Mouse (Mus musculus): Measurements from ENCODE around the gene Aplf. TPM values are rescaled to one million over a fixed set of nuclear protein-coding genes. Genes with fewer than 3 reads are reported as not detected.
A peak's percentile ranks its signal among the peaks of the same experiment; 100 is the strongest.

Gene Aplf
- total RNA-seq (2014; fragmentation: Nextera tagmentation): 33.8 and 34.2 TPM in 2 replicates
- 44.0 and 61.1 TPM in 2 replicates for total RNA-seq (2017)

- ATAC-seq (replicated peaks; ENCODE audit: low FRiP score, low TSS enrichment, poor library complexity, severe bottlenecking): peak; percentile 93
Measured at GRCm38 (mm10) chr6:87671771-87672517, at the start of gene Aplf. Gene Aplf (minus strand): TSS chr6:87672193.

DNA sequence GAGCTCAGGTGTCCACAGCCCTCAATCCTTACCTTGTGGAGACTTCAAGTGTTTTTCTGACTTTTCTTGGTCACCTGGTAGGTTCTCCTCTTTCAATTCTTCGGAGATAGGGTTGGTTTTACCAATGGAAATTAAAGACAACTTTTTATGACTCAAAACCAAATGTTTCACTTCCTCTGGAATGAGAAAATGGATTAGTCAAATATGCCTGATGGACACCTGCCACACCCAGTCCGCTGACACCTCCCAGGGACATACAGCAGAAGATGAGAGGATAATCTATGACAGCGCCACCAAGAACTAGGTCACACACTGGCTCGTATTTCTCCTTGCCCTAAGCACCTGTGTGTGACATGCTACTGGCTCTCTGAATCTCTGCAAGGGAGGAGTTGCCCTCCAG, 42.1 kb upstream of the Aplf start:
- no peak for ATAC-seq (replicated peaks; ENCODE audit: low FRiP score, low TSS enrichment, poor library complexity, severe bottlenecking)

DNA sequence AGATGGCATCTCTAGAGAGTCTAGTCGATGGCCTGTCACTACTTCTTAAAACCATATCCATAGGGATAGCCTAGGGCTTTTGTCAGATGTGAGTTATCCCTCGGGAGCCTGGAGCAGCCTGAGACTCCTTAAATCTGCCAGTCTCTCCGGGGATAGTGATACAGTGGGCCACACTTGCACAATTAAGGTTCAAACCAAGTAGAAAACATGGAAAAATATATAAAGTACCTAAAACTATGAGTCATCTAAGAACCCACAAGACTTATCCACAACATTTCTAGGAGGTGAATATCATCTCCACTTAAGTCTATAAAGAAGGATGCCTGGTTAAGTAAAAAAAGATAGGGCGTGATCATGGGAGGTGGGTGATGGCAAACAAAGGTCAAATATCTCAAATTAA, 40.3 kb upstream of the Aplf start:
- ATAC-seq (replicated peaks; ENCODE audit: low FRiP score, low TSS enrichment, poor library complexity, severe bottlenecking): no peak

DNA sequence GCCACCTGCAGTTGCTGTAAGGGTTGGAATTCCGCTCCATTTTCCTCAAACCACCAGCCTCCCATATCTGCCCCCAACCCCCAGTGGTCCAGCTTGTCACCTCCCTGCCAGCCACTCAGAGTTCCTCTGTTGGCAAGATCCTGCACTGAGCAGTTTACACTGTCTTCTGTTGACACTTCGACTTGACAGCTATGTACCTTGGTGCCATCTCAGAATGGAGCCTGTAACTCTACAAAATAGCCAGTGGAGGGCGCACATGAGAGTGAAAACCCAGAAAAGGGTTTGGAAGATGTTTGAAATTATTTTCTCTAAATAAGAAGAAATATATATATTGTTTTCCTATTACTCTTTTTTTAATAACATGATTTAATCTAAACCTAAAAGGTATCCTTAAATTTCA, 34.3 kb upstream of the Aplf start:
- ATAC-seq (replicated peaks; ENCODE audit: low FRiP score, low TSS enrichment, poor library complexity, severe bottlenecking): peak; percentile 75

- ATAC-seq (replicated peaks; ENCODE audit: low FRiP score, low TSS enrichment, poor library complexity, severe bottlenecking): no peak
Measured at GRCm38 (mm10) chr6:87696544-87696943, 24.6 kb upstream of the Aplf start.

DNA sequence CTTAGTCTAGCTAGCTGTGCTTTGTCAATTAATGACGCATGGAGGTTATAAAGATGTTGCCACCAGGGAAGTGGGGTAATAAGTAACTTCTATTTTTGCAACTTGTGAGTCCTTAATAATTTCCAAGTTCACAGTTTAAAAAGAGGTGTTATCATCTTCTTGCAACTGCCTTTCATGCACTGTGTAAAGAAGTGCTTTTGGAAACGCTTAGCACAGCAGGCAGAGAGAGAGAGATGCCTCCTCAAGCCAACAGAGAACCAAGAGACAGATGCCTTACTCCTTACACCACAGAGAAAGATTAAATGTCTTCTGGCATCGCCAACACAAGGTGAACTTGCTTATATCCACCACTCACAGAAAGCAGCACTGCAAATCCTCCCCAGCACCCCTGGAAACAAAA, 24.0 kb upstream of the Aplf start:
- no peak for ATAC-seq (replicated peaks; ENCODE audit: low FRiP score, low TSS enrichment, poor library complexity, severe bottlenecking)

DNA sequence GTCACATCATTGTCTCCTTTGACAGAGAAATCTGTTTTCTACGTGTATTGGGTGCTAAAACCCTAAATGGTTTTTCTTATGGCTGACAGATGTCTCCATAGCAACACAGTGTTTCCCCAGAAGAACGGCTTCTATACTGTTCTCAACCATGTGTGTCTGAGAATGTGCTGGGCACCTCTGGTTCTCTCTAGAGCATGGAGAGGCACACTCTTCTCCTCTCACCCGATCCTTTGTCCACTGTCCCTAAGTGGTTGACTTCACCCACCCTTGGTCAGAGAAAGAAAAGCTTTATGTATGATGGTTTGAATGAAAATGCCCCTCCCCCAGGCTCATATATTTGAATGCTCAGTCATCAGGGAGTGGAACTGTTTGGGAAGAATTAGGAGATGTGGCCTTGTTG, 8.4 kb upstream of the Aplf start:
- no peak for ATAC-seq (replicated peaks; ENCODE audit: low FRiP score, low TSS enrichment, poor library complexity, severe bottlenecking)

DNA sequence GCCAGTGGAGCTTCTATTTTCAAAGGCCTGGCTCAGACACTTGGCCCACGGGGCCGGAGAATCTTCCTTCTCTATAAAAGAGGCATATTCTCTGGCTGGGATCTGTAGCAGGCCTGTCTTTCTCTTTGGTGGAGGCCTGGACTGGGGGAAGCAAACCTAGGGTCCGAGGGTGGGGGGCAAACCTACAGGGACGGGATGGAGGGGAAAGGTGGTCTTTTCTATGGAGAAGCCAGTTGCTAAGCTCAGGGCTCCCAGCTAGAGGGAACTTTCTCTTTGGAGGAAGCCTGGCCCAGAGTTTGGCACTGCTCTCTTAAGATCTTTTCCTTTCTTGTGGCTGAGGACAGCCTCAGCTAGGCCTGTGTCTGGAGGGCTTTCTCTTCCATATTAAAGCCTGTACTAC, 668 bp upstream of the Aplf start:
- ATAC-seq (replicated peaks; ENCODE audit: low FRiP score, low TSS enrichment, poor library complexity, severe bottlenecking): no peak

DNA sequence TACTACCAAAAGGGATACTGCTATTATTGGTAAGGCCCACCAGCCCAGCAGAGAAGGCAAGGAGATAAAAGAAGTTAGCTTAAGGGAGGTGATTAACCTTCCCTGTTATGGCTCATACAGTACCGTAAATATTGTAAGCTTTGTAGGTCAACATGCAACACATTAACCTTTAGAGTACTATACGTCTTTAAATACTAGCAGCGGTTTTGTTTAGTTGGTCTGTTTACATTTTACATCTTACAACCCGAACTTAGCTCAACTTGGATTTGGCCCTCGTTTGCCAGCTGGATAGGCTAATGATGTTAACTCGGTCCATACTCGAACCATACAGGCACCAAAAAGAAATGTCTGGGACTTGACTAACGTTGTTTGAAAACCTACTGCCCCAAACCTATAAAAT, 640 bp downstream of the Aplf start:
- no peak for ATAC-seq (replicated peaks; ENCODE audit: low FRiP score, low TSS enrichment, poor library complexity, severe bottlenecking)

DNA sequence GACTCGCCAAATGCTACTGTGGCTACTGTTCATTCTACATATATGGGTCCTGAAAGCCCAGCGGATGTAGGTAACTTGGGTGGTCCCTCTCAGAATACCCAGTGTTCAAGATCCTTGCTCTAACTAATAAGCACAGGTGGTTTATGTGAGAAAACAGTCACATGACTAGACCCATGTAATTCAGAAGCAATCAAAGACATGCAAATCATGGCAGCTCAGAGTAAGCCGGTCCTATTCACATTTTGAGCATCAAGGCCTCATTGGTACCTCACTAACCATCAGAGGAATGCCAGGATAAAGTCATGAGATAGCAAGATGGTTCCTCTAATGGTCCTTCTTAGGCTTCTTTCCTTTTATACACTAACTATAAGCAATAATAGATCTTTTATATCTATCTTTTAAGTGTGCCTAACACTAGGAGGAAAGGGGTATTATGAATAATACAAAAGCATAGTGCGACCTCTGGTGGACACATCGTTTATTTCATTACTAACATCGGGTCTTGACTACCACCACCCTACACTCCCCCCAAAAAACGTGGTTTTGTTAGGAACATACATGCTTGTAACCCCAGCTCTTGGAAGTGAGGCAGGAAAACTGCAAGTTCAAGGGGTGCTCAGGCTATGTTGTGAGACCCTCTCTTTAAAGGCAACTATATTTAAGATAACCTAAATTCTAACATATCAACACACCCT, 2.0 kb downstream of the Aplf start:
- 0 out of 2 replicates have a peak, but pooled peaks have one; percentile 12 for ATAC-seq (replicated peaks; ENCODE audit: low FRiP score, low TSS enrichment, poor library complexity, severe bottlenecking)

GRCm38 (mm10) chr6:87668733-87669132, 3.3 kb downstream of the Aplf start:
- no peak for ATAC-seq (replicated peaks; ENCODE audit: low FRiP score, low TSS enrichment, poor library complexity, severe bottlenecking)

- no peak for ATAC-seq (replicated peaks; ENCODE audit: low FRiP score, low TSS enrichment, poor library complexity, severe bottlenecking)
Measured at GRCm38 (mm10) chr6:87667804-87668203, 4.2 kb downstream of the Aplf start.

GRCm38 (mm10) chr6:87663445-87663844, 8.5 kb downstream of the Aplf start:
- no peak for ATAC-seq (replicated peaks; ENCODE audit: low FRiP score, low TSS enrichment, poor library complexity, severe bottlenecking)

DNA sequence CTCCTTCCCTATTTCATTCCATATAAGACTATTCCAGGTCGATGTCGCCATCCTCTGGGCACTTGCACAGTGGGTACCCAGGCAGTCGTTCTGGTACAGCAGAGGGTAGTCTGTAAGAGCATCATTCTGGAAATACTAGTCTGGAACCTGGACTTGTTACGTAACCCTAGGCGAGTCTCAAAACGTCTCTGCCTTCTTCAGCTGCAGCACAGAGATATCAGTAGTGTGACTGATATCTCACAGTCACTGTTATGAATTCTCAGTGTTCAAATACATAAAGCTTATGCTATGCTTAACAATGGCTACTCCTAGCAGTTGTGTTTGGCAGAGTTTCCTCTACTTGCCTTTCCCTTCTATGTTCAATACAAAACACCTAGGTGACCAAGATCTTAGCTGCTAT, 9.8 kb downstream of the Aplf start:
- peak; percentile 96 for ATAC-seq (replicated peaks; ENCODE audit: low FRiP score, low TSS enrichment, poor library complexity, severe bottlenecking)

GRCm38 (mm10) chr6:87661707-87662106, 10.3 kb downstream of the Aplf start:
- 0 out of 2 replicates have a peak, but pooled peaks have one; percentile 44 for ATAC-seq (replicated peaks; ENCODE audit: low FRiP score, low TSS enrichment, poor library complexity, severe bottlenecking)

DNA sequence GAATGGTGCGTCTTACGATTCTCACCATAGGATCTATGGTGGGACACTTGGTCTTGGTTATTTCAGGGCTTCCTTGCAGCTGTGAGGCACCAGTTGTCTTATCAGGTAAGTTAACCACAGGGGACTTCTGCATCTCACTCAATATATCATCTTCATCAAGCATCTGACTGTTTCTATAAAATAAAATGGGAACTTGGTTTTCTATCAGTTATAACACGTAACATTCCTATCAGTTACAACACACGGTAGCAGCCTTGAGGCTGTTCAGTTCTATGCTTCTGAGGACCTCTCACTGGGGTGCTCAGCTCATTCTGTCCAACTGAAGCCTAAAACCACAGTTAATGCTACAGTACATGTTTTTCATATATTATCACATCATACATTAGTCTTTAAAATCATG, 13.2 kb downstream of the Aplf start:
- ATAC-seq (replicated peaks; ENCODE audit: low FRiP score, low TSS enrichment, poor library complexity, severe bottlenecking): peak; percentile 69

DNA sequence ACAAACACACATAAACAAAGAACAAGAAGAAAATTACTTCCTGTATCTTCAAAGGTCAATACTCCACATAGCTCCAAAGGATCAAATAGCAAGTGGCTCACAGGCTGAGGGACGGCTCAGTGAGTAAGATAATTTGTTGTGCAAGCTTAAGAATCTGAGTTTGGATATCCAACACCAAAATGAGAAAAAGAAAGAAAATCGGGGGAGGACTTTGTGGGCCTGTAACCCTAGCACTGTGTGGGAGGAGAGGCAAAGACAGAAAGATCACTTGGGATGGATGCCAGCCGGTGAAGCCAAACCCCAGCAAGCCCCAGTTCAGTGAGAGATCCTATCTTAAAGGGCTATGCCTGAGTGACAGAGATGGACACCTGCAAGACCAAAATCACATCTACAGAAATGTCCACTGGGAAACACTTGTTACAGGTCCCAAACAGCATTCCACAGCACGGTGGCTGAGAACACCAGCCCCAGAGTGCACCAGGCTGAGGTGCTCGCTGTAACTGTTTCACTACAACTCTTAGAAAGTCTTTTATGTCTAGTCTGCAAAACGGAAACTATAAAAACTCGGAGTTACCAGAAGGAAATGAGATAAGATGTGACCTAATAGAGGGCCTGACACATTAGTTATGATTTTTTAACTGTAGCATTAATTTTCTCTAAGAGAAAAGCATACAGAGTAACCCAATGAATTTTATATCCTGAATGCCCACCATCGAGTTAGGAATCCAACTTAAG, 17.9 kb downstream of the Aplf start:
- ATAC-seq (replicated peaks; ENCODE audit: low FRiP score, low TSS enrichment, poor library complexity, severe bottlenecking): 0 out of 2 replicates have a peak, but pooled peaks have one; percentile 54

DNA sequence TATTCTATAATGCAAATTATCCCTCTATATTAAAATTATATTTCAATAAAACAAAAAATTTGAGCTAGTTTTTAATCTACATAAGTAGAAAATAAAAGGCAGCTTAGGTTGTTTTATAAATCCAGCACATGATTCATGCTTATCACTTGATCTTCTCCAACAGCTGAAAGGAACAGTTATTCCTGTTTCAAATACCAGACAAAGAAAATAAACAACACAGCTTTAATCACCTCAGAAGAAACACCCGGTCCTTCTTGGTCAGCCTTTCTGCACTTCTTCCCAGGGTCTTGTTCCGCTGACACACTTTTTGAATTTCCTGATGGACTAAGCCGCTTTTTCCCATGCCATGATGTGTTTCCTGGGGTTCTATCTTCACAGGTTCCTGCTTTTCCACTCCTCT, 18.5 kb downstream of the Aplf start:
- no peak for ATAC-seq (replicated peaks; ENCODE audit: low FRiP score, low TSS enrichment, poor library complexity, severe bottlenecking)

GRCm38 (mm10) chr6:87652670-87653069, 19.3 kb downstream of the Aplf start:
- ATAC-seq (replicated peaks; ENCODE audit: low FRiP score, low TSS enrichment, poor library complexity, severe bottlenecking): no peak

GRCm38 (mm10) chr6:87651787-87652186, 20.2 kb downstream of the Aplf start:
- no peak for ATAC-seq (replicated peaks; ENCODE audit: low FRiP score, low TSS enrichment, poor library complexity, severe bottlenecking)

All from megakaryocyte-erythroid progenitor cell, adult 5-6 weeks (primary cell).